Mouse (Mus musculus): Measurements from ENCODE around the gene Kif14. TPM values are rescaled to one million over a fixed set of nuclear protein-coding genes. Genes with fewer than 3 reads are reported as not detected.

Kif14 gene
- polyA plus RNA-seq, 1 experiment, result 0.50 TPM

DNA sequence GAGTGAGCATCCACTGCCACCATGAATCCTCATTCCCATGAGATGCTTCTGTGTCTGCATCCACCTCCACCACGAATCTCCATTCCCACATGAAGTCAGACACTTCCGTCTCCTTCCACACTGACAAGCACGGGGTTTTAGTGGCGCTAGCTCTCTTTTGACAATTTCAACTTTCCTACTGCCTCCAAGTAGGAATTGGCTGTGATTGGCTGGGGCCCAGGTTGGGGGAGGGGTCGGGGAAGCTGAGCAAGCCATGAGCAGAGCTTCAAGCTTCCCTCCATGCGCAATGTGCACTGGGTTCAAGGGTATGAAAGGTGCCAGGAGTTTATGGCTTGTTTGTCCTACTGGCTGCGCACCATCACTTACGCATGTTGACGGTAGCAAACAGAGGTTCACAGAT lies 93.6 kb downstream of the Kif14 start:
- TF ChIP-seq CTCF (IDR thresholded peaks at IDR 0.05; ENCODE audit: extremely low read depth, insufficient read depth, insufficient read length, insufficient replicate concordance) (no peak), POLR2A (IDR thresholded peaks at IDR 0.05; ENCODE audit: low read depth, low read length) (no peak)

GRCm38 (mm10) chr1:136561823-136562222 lies 95.7 kb downstream of the Kif14 start:
- 85% methylated on average over 10 of the region's 10 CpGs for WGBS
- no peak overlapping the region for H3K27ac ChIP-seq (ENCODE audit: insufficient read depth, low read length)
- TF ChIP-seq CTCF (IDR thresholded peaks at IDR 0.05; ENCODE audit: extremely low read depth, insufficient read depth, insufficient read length, insufficient replicate concordance), result no peak
- no peak for TF ChIP-seq POLR2A (IDR thresholded peaks at IDR 0.05; ENCODE audit: low read depth, low read length)
- H3K4me3 ChIP-seq (ENCODE audit: extremely low read depth, insufficient read depth, insufficient read length), result no peak overlapping the region
- DNase-seq (ENCODE audit: low read depth in 1 of 2, low spot score in 2 of 2), result no peak
- no peaks in the 10 kb centered on the region for H3K4me1 ChIP-seq (ENCODE audit: control insufficient read depth, insufficient read depth, insufficient read length)
- no peaks in the 10 kb centered on the region for H3K27me3 ChIP-seq (ENCODE audit: control insufficient read depth, insufficient read depth, low read length)
- no peaks in the 10 kb centered on the region for H3K36me3 ChIP-seq (ENCODE audit: control insufficient read depth, insufficient read depth, low read length)

More for the DNA sequence above, 93.6 kb downstream of the Kif14 start:
- Histone ChIP-seq H3K27ac (ENCODE audit: insufficient read depth, low read length) (no peak overlapping the region), H3K4me3 (ENCODE audit: extremely low read depth, insufficient read depth, insufficient read length) (no peak overlapping the region), H3K4me1 (ENCODE audit: control insufficient read depth, insufficient read depth, insufficient read length) (no peaks in the 10 kb centered on the region), H3K27me3 (ENCODE audit: control insufficient read depth, insufficient read depth, low read length) (no peaks in the 10 kb centered on the region), H3K36me3 (ENCODE audit: control insufficient read depth, insufficient read depth, low read length) (no peaks in the 10 kb centered on the region)
- WGBS, result 89% methylated on average over 9 of the region's 9 CpGs
- no peak for DNase-seq (ENCODE audit: low read depth in 1 of 2, low spot score in 2 of 2)

- WGBS, result 87% methylated on average over 11 of the region's 11 CpGs
- Histone ChIP-seq H3K27ac (ENCODE audit: insufficient read depth, low read length) (no peak overlapping the region), H3K36me3 (ENCODE audit: control insufficient read depth, insufficient read depth, low read length) (no peaks in the 10 kb centered on the region), H3K4me1 (ENCODE audit: control insufficient read depth, insufficient read depth, insufficient read length) (no peaks in the 10 kb centered on the region), H3K27me3 (ENCODE audit: control insufficient read depth, insufficient read depth, low read length) (no peaks in the 10 kb centered on the region), H3K4me3 (ENCODE audit: extremely low read depth, insufficient read depth, insufficient read length) (no peak overlapping the region)
- no peak for DNase-seq (ENCODE audit: low read depth in 1 of 2, low spot score in 2 of 2)
- TF ChIP-seq POLR2A (IDR thresholded peaks at IDR 0.05; ENCODE audit: low read depth, low read length) (no peak), CTCF (IDR thresholded peaks at IDR 0.05; ENCODE audit: extremely low read depth, insufficient read depth, insufficient read length, insufficient replicate concordance) (no peak)
These were observed 97.0 kb downstream of the Kif14 start for GRCm38 (mm10) chr1:136563149-136563548.

DNA sequence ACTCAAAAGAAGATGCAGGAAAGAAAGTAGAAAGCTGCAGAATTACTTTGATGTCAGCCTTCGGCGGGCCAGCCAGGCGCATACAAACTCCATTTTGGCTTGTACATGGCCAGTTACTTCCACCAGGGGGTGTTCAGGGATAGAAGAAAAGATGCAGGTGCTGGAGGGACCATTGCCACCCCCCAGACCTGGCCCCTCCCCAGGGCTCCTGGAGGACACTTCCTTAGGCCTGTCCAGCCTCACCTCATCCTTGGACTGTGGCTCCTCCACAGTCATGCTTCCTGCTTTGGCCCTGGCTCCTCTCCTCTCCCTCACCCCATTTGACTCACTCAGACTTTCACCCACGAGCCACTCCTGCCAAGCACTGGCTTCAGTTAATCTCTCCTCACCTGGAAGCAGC lies 98.8 kb downstream of the Kif14 start:
- no peaks in the 10 kb centered on the region for H3K4me1 ChIP-seq (ENCODE audit: control insufficient read depth, insufficient read depth, insufficient read length)
- no peak for DNase-seq (ENCODE audit: low read depth in 1 of 2, low spot score in 2 of 2)
- H3K27ac ChIP-seq (ENCODE audit: insufficient read depth, low read length), result no peak overlapping the region
- no peak overlapping the region for H3K4me3 ChIP-seq (ENCODE audit: extremely low read depth, insufficient read depth, insufficient read length)
- no peaks in the 10 kb centered on the region for H3K36me3 ChIP-seq (ENCODE audit: control insufficient read depth, insufficient read depth, low read length)
- 82% methylated on average over 4 of the region's 4 CpGs for WGBS
- TF ChIP-seq CTCF (IDR thresholded peaks at IDR 0.05; ENCODE audit: extremely low read depth, insufficient read depth, insufficient read length, insufficient replicate concordance) (no peak), POLR2A (IDR thresholded peaks at IDR 0.05; ENCODE audit: low read depth, low read length) (no peak)
- no peaks in the 10 kb centered on the region for H3K27me3 ChIP-seq (ENCODE audit: control insufficient read depth, insufficient read depth, low read length)

GRCm38 (mm10) chr1:136566386-136566785 lies 100.2 kb downstream of the Kif14 start:
- H3K36me3 ChIP-seq (ENCODE audit: control insufficient read depth, insufficient read depth, low read length), result no peaks in the 10 kb centered on the region
- 93% methylated on average over 5 of the region's 5 CpGs for WGBS
- no peaks in the 10 kb centered on the region for H3K27me3 ChIP-seq (ENCODE audit: control insufficient read depth, insufficient read depth, low read length)
- DNase-seq (ENCODE audit: low read depth in 1 of 2, low spot score in 2 of 2), result no peak
- H3K4me3 ChIP-seq (ENCODE audit: extremely low read depth, insufficient read depth, insufficient read length), result no peak overlapping the region
- H3K4me1 ChIP-seq (ENCODE audit: control insufficient read depth, insufficient read depth, insufficient read length), result no peaks in the 10 kb centered on the region
- TF ChIP-seq POLR2A (IDR thresholded peaks at IDR 0.05; ENCODE audit: low read depth, low read length) (no peak), CTCF (IDR thresholded peaks at IDR 0.05; ENCODE audit: extremely low read depth, insufficient read depth, insufficient read length, insufficient replicate concordance) (no peak)
- no peak overlapping the region for H3K27ac ChIP-seq (ENCODE audit: insufficient read depth, low read length)

DNA sequence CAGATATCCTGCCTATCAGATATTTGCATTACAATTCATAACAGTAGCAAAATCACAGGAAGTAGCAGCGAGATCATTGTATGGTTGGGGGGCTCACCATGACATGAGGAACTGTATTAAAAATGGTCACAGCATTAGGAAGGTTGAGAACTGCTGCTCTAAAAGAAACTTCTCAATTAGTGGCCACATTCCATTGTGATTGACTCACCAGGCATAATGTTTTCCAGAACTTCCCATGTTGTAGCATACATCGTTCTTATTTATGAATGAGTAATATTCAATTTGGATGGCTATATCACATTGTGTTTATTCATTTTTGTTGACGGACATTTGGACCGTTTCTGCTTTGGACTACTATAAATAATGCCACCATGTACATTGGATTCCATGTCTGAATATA lies 101.5 kb downstream of the Kif14 start:
- Histone ChIP-seq H3K27ac (ENCODE audit: insufficient read depth, low read length) (no peak overlapping the region), H3K27me3 (ENCODE audit: control insufficient read depth, insufficient read depth, low read length) (no peaks in the 10 kb centered on the region), H3K36me3 (ENCODE audit: control insufficient read depth, insufficient read depth, low read length) (no peaks in the 10 kb centered on the region), H3K4me3 (ENCODE audit: extremely low read depth, insufficient read depth, insufficient read length) (no peak overlapping the region), H3K4me1 (ENCODE audit: control insufficient read depth, insufficient read depth, insufficient read length) (no peaks in the 10 kb centered on the region)
- TF ChIP-seq CTCF (IDR thresholded peaks at IDR 0.05; ENCODE audit: extremely low read depth, insufficient read depth, insufficient read length, insufficient replicate concordance), result no peak
- no peak for TF ChIP-seq POLR2A (IDR thresholded peaks at IDR 0.05; ENCODE audit: low read depth, low read length)
- WGBS, result 94% methylated on average over 4 of the region's 4 CpGs
- DNase-seq (ENCODE audit: low read depth in 1 of 2, low spot score in 2 of 2), result no peak

DNA sequence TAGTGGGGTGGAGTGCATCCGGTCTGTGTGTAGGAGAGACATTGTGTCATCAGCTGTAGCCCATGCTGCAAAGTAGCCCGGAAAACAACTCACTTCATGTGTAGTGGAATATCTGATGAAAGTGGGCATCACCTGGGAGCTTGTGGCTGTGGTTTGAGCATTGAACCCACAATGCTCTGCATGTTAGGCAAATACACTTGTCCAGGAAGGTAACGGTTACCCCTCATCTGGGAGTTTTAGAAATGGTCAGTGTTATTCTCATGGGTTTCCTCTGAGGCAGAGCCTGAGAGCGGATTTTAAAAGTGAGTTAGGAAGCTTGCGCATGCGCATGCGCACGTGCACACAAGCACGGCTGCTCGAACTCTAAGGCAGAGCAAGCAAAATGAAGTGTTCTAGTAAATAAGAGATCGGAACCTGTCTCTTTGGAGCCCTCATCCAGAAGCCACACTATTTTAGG lies 102.6 kb downstream of the Kif14 start:
- H3K27me3 ChIP-seq (ENCODE audit: control insufficient read depth, insufficient read depth, low read length), result no peaks in the 10 kb centered on the region
- no peak for DNase-seq (ENCODE audit: low read depth in 1 of 2, low spot score in 2 of 2)
- no peaks in the 10 kb centered on the region for H3K36me3 ChIP-seq (ENCODE audit: control insufficient read depth, insufficient read depth, low read length)
- H3K27ac ChIP-seq (ENCODE audit: insufficient read depth, low read length), result no peak overlapping the region
- TF ChIP-seq CTCF (IDR thresholded peaks at IDR 0.05; ENCODE audit: extremely low read depth, insufficient read depth, insufficient read length, insufficient replicate concordance) (no peak), POLR2A (IDR thresholded peaks at IDR 0.05; ENCODE audit: low read depth, low read length) (no peak)
- WGBS, result 87% methylated on average over 11 of the region's 11 CpGs
- no peaks in the 10 kb centered on the region for H3K4me1 ChIP-seq (ENCODE audit: control insufficient read depth, insufficient read depth, insufficient read length)
- H3K4me3 ChIP-seq (ENCODE audit: extremely low read depth, insufficient read depth, insufficient read length), result no peak overlapping the region

Measured in spleen, adult 2 months (tissue).